Mouse (Mus musculus) embryo, embryonic 11 days (tissue): ENCODE data around the gene Tradd.

Source experiments
- DNase-seq: peaks from one replicate; pipeline ENCODE4 v3.0.0-alpha.2; 2015

Gene Tradd

GRCm38 (mm10) chr8:105269075-105269458 is 4.7 kb upstream of the Tradd start:
- no peak for DNase-seq

GRCm38 (mm10) chr8:105268342-105269074 is 4.1 kb upstream of the Tradd start:
- DNase-seq: peak; percentile 91

- DNase-seq: no peak
Observed at GRCm38 (mm10) chr8:105266775-105267174, 2.4 kb upstream of the Tradd start.

- DNase-seq: no peak
Observed at GRCm38 (mm10) chr8:105265128-105265527, 719 bp upstream of the Tradd start.

- DNase-seq: no peak
Observed at GRCm38 (mm10) chr8:105263244-105263912, 1.0 kb downstream of the Tradd start.

GRCm38 (mm10) chr8:105261326-105261980 is 3.0 kb downstream of the Tradd start:
- no peak for DNase-seq

- no peak for DNase-seq
Observed at GRCm38 (mm10) chr8:105260371-105261099, 3.9 kb downstream of the Tradd start.

- DNase-seq: peak; percentile 90
Observed at GRCm38 (mm10) chr8:105259721-105260320, 4.6 kb downstream of the Tradd start.

GRCm38 (mm10) chr8:105258911-105259720 is 5.3 kb downstream of the Tradd start:
- DNase-seq: peak; percentile 71

GRCm38 (mm10) chr8:105257318-105258114 is 6.9 kb downstream of the Tradd start:
- DNase-seq: no peak

- peak; percentile 70 for DNase-seq
Observed at GRCm38 (mm10) chr8:105254966-105255350, 9.5 kb downstream of the Tradd start, which contains the start of gene B3gnt9. TSS of gene B3gnt9 (minus strand) at chr8:105255153.

GRCm38 (mm10) chr8:105254152-105254965 is 10.1 kb downstream of the Tradd start:
- peak; percentile 95 for DNase-seq

GRCm38 (mm10) chr8:105253766-105254151 is 10.7 kb downstream of the Tradd start:
- no peak for DNase-seq

- no peak for DNase-seq
Observed at GRCm38 (mm10) chr8:105252680-105253537, 11.5 kb downstream of the Tradd start.

- DNase-seq: no peak
Observed at GRCm38 (mm10) chr8:105251954-105252353, 12.5 kb downstream of the Tradd start.

- no peak for DNase-seq
Observed at GRCm38 (mm10) chr8:105241016-105241415, 23.4 kb downstream of the Tradd start.

GRCm38 (mm10) chr8:105237442-105238142 is 26.8 kb downstream of the Tradd start:
- no peak for DNase-seq

- no peak for DNase-seq
Observed at GRCm38 (mm10) chr8:105235206-105235605, 29.2 kb downstream of the Tradd start.
